Mouse (Mus musculus) monocyte, adult 5-6 weeks (primary cell): Measurements from ENCODE around the gene Rec114. TPM values are rescaled to one million over a fixed set of nuclear protein-coding genes. Genes with fewer than 3 reads are reported as not detected.
A peak's percentile ranks its signal among the peaks of the same experiment; 100 is the strongest.

ENCODE experiments used
- ATAC-seq: fragments of 153-309, 156-312 bp; replicated peaks from 2 replicates; pipeline ENCODE4 v1.8.0; 2017; ENCODE audit warnings: mild to moderate bottlenecking; ENCODE audit not compliant: low TSS enrichment, insufficient number of reproducible peaks, severe bottlenecking, poor library complexity, low FRiP score
- total RNA-seq: library from RNA; stranded (forward); fragments of 200-1000, 200-491, 200-594 nt; gene quantifications from 3 replicates; pipeline ENCODE4 v1.2.3, GENCODE M21; 2017

The Rec114 gene
- 1.5 to 3.0 TPM (median 1.6 TPM) in 3 replicates for total RNA-seq

GRCm38 (mm10) chr9:58743702-58744248 is at the start of gene Rec114:
TSS of gene Rec114 (minus strand) at chr9:58743964.
- no peak for ATAC-seq

DNA sequence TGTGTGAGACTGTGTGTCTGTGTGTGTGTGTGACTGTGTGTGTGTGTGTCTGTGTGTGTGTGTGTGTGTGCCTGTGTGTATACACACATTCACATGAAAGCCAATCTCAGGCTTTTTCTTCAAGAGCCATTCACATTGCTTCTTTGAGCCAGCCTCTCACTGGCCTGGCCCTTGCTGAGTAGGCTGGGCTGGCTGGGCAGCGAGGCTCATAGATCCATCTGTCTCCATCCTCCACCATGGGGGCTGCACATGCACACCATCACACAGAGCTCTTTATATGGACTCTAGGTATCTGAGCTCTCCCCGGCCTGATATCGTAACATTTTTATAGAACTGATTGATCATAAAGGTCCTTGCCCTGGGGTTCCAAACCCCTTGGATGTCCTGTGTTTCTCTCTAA is 45.7 kb upstream of the Rec114 start:
- ATAC-seq, result no peak

DNA sequence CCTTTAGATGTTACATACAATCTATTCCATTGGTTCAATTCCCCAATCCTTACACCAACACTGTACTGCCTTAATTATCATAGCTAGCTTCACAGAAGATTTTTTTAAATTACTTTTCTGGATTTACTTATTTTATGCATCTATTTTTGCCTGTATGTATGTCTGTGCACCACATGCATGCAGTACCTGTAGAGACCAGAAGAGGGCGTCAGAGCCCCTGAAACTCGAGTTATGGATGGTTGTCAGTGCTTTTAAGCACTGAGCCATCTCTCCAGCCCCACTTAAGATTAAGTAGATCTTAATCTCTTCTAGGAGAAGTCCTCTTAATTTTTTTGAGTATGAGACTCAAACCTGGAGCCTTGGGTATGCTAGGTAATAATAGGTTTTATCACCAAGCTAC is 31.6 kb upstream of the Rec114 start:
- no peak for ATAC-seq

GRCm38 (mm10) chr9:58774761-58775160 is 31.0 kb upstream of the Rec114 start:
- ATAC-seq, result no peak

GRCm38 (mm10) chr9:58769943-58770342 is 26.2 kb upstream of the Rec114 start:
- no peak for ATAC-seq

- peak; percentile 56; the same call in 1 of the 2 replicates for ATAC-seq
Measured at GRCm38 (mm10) chr9:58766959-58767955, 23.5 kb upstream of the Rec114 start.

- ATAC-seq, result no peak
Measured at GRCm38 (mm10) chr9:58764354-58764753, 20.6 kb upstream of the Rec114 start.

GRCm38 (mm10) chr9:58763114-58763513 is 19.4 kb upstream of the Rec114 start:
- no peak for ATAC-seq

DNA sequence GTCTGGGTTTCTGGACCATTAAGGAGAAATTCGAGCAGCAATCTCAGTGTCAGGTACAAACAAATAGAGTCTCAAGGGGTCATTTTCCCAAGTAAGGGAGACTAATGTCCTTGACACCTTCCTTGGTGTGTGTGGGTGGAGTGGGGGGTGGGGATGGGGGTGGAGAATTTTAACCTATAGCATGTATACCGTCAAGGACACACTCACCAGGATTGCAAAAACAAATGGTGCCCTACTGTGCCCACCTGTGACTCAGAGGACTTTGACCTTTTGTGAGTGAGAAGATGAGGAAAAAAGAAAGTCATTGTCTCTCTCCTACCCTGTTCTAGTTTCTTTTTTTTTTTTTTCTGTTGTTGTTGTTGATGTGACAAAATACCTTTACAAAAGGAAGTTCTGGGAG is 18.3 kb upstream of the Rec114 start:
- ATAC-seq, result no peak

DNA sequence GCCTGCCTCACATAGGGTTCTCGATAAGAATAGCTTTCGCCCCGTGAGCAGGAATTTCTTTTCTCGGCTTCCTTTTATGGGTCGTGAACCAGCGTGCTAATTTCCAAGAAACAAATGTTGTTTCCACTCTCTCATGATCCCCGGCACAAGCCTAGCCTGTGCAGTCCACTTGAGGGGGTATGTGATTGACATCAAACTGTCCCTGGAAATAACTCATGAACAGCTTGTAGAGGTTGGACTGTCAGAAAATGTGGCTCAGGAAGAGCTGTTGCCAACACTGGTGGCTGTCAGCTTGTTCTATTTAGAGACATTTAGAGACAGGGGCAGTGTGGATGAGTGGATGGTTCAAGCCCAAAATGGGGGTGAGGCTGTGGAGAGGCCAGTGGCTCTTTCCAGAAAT is 15.0 kb upstream of the Rec114 start:
- no peak for ATAC-seq

DNA sequence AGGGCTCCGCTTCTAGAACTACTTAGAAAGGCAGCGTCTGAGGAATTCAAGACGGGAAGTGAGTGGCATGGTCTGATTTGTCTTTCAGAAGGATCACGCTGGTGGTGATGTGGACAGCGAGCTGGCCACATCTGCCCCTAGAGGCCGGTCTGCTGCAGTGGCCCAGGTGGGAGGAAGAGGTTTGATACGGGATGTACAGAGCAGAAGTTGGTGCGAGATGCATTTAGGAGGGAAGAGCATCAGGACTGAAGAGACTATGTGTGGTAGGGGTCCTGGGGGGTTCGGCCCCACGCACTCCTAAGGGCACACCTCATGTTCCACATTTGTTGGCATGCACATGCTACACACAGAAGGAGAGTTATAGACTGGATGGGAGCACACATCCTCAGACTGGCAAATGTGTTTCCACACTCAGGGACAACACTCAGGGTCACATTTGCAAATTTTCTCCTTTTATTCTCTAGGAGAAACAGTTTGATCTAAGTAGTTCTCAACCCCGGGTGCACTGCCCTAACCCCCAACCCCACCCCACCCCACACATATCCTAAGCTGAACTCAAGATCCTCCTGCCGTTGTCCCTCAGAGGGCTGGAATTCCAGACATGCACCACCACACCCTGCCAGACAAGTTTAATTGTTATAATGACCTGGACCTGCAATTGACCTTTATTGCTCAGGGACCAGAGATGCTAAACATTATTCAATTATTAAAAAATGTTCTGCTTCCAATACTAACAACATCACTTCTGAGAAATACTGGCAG is 12.8 kb upstream of the Rec114 start:
- ATAC-seq, result no peak

- no peak for ATAC-seq
Measured at GRCm38 (mm10) chr9:58753606-58754005, 9.8 kb upstream of the Rec114 start.

- ATAC-seq, result no peak
Measured at GRCm38 (mm10) chr9:58748142-58748541, 4.4 kb upstream of the Rec114 start.

DNA sequence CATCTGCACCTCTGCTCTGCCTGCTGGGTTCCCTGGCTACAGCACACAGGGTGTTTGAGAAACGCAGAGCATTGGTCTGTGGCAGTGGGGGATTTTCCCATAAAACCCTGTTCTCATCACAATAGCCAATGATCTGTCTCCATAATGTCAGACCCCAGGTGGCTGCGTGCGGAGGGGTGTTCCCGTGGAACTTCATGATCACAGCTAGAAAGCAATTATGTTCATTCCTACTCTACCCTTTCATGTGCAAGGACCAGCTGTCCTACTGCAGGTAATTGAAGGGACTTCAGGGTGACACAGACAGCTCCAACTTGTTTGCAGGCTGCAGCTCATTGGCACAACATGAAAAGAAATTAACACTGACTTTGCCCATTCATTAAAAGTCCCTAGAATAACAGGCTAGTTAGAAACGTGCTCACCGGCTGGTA is 3.6 kb upstream of the Rec114 start:
- ATAC-seq, result no peak

DNA sequence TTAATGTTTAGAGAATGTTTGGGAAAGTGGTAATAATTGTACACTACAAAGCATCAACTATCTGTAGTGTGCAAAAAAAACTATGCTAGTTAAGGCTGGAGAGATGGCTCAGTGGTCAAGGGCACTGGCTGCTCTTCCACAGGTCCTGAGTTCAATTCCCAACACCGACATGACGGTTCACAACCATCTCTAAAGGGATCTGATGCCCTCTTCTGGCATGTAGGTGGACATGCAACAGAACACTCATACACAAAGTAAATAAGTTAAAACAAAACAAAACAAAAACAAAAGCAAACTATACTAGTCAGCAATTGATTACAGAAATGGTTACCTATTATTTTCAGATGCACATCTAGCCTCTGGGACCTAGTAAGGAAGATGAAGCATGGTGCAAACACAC is 1.1 kb downstream of the Rec114 start:
- no peak for ATAC-seq

DNA sequence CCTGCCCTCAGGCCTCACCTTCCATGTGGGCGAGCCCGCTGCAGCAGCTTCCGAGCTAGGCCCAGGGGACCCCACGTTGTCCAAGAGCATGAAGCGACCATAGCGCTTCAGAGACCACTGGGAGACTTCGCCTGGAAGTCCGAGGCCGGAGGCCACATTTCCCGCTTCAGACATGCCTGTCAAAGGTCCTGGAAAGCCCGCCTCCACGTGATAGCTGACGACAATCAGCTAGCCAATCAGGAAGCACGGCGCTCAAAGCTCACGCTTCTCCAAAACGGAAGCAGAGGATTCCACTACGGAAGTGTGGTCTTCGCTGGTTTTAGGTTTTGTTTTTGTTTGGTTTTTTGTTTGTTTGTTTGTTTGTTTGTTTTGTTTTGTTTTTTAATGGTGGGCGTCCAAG is 2.4 kb downstream of the Rec114 start:
- ATAC-seq, result no peak

DNA sequence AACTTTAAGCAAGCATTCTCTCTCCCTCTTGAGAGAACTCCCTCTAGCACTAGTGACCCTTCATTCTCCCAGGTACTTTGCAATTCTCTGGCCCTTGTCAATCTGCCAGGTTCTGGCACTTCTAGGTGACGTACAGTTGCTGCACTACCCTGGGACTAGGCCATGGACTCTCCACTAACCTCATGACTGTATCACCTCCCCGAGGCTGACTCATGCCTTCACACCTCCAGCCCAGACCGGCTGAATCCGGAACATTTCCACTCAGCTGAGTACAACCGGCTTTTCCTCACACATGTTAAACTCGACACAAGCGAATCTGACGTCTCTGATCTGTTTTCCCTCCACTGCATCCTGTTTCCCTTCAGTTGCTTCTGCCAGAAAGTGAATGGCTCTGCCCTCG is 4.0 kb downstream of the Rec114 start:
- ATAC-seq, result no peak

- no peak for ATAC-seq
Measured at GRCm38 (mm10) chr9:58723165-58723564, 20.6 kb downstream of the Rec114 start.

- ATAC-seq, result no peak
Measured at GRCm38 (mm10) chr9:58722151-58722550, 21.6 kb downstream of the Rec114 start.
